Mouse (Mus musculus) C2C12 (cell line): ENCODE measurements around the gene Rcc1.

Experiments used
- CEBPB ChIP-seq: IDR thresholded peaks from one replicate; pipeline ENCODE4 v1.6.1; 2011; ENCODE audit warnings: low read depth, mild to moderate bottlenecking, control low read depth, moderate library complexity
- CTCF ChIP-seq: IDR thresholded peaks from one replicate; pipeline ENCODE4 v1.5.1; 2011; ENCODE audit not compliant: control insufficient read depth, insufficient read depth, insufficient read length
- FOSL1 ChIP-seq: IDR thresholded peaks from one replicate; pipeline ENCODE4 v1.8.0; 2011; ENCODE audit warnings: mild to moderate bottlenecking, low read length; ENCODE audit not compliant: poor library complexity, insufficient read depth, severe bottlenecking
- MYOG ChIP-seq: IDR thresholded peaks from one replicate; pipeline ENCODE4 v1.6.1; 2011; ENCODE audit not compliant: control insufficient read depth, insufficient read length; ENCODE audit errors: extremely low read depth
- USF1 ChIP-seq: IDR thresholded peaks from one replicate; pipeline ENCODE4 v1.6.1; 2011; ENCODE audit warnings: low read depth, mild to moderate bottlenecking, control low read depth, moderate library complexity

DNA sequence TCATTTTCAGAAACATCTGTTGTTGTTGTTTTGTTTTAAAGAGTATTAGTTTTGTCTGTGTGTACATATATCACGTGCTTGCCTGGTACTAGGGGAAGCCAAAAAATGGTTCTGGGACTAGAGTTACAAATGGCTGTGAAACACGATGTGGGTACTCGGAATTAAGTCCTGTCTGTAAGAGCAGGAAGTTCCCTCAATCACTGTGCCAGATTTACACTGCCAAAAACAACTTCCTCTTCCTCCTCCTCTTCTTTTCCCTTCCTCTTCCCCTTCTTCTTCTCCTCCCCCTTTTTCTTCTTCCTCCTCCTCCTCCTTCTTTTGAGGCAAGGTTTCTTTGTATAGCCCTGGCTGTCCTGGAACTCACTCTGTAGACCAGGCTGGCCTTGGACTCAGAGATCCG, 28.9 kb upstream of the Rcc1 start:
- TF ChIP-seq MYOG, result no peak
- TF ChIP-seq CTCF, result no peak
- TF ChIP-seq CEBPB, result no peak
- no peak for TF ChIP-seq USF1
- TF ChIP-seq FOSL1, result no peak
